Mouse (Mus musculus) liver, postnatal 0 days (tissue): ENCODE results near the gene Zfp456.

Source experiments
- CTCF ChIP-seq: sonication (generic); IDR thresholded peaks from 2 replicates; pipeline ENCODE4 v1.5.1; 2016; ENCODE audit warnings: antibody characterized with exemption, low read depth
- EP300 ChIP-seq: IDR thresholded peaks from 2 replicates; pipeline ENCODE4 v1.6.1; 2016; ENCODE audit warnings: antibody characterized with exemption, low read depth, mild to moderate bottlenecking

DNA sequence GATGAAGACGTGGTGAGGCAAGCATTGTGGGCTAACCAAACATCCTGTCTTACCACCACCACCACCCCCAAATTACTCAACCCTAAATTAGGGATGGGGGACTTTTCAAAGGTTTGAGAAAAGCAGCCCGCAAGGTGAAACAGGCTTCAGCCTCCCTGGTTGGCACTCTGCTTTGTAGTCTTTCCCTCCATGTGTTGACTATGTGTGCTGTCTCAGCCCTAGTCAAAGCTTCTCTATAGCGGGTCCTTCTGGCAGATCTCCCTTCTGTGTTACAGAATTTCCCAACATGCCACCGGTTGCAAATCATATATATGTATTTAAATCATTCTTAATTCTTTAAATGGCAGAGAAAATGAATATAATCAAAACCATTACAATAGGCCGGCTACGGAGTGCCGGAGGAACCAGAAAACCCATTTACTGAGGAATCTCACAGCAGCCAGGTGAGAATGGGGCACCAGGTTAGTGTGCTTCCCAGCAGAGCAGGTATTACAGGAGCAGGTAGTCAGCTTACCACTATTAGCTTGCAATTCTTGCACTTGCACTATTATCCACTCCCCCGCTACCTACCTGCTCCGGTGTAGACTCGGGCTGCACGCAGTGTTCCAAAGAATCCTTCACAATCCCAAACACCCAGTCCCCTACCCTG is 45.1 kb upstream of the Zfp456 start:
- TF ChIP-seq CTCF (no peak), EP300 (no peak)
